Mouse (Mus musculus) hematopoietic multipotent progenitor cell, adult 10-12 weeks (in vitro differentiated cells): ENCODE measurements around the gene Dock2. TPM values are rescaled to one million over a fixed set of nuclear protein-coding genes. Genes with fewer than 3 reads are reported as not detected.

Experiments used
- polyA plus RNA-seq: library from polyadenylated mRNA; stranded (reverse); fragments of >175 nt; gene quantifications from 2 replicates; pipeline ENCODE4 v1.2.3, GENCODE M21; 2012; ENCODE audit warnings: low replicate concordance

Dock2 gene
- 64.6 and 105 TPM in 2 replicates for polyA plus RNA-seq

GRCm38 (mm10) chr11:34783587-34784043 lies at the start of gene Dock2:
Gene Dock2, minus strand, starts transcription at chr11:34783892.

GRCm38 (mm10) chr11:34314534-34315379 lies 468.9 kb downstream of the Dock2 start, which contains the start of gene Fam196b:
Gene Fam196b, plus strand, starts transcription at chr11:34314822.

GRCm38 (mm10) chr11:34207989-34208388 lies 575.7 kb downstream of the Dock2 start, which contains the start of gene Foxi1:
Gene Foxi1, minus strand, starts transcription at chr11:34208089.

Other genes with a start within 250 kb of the Dock2 start
- gene Spdl1, start 49.7 kb upstream of the Dock2 start, polyA plus RNA-seq, result 0.27 and 1.00 TPM in 2 replicates